Mouse (Mus musculus) heart, embryonic 10.5 days (tissue): Measurements from ENCODE around the gene Fam120b. TPM values are rescaled to one million over a fixed set of nuclear protein-coding genes. Genes with fewer than 3 reads are reported as not detected.

ENCODE experiments used
- DNase-seq: peaks from one replicate; pipeline ENCODE4 v3.0.0-alpha.2; 2017; ENCODE audit warnings: low spot score
- H3K27ac ChIP-seq: fragments of 300-500 bp; sonication (generic); 2 replicates; pipeline ENCODE4 v1.5.1; 2016; ENCODE audit warnings: mild to moderate bottlenecking
- H3K27me3 ChIP-seq: fragments of 300-500 bp; sonication (generic); 2 replicates; pipeline ENCODE4 v1.6.1; 2016; ENCODE audit warnings: mild to moderate bottlenecking; ENCODE audit not compliant: poor library complexity, insufficient read depth, severe bottlenecking
- H3K36me3 ChIP-seq: fragments of 300-500 bp; sonication (generic); 2 replicates; pipeline ENCODE4 v1.6.1; 2016; ENCODE audit warnings: mild to moderate bottlenecking, moderate library complexity
- H3K4me1 ChIP-seq: fragments of 300-500 bp; sonication (generic); 2 replicates; pipeline ENCODE4 v1.6.1; 2016; ENCODE audit warnings: mild to moderate bottlenecking
- H3K4me3 ChIP-seq: fragments of 300-500 bp; sonication (generic); 2 replicates; pipeline ENCODE4 v1.5.1; 2016; ENCODE audit warnings: mild to moderate bottlenecking, moderate library complexity
- H3K9me3 ChIP-seq: fragments of 300-500 bp; sonication (generic); 2 replicates; pipeline ENCODE4 v1.6.1; 2016; ENCODE audit warnings: mild to moderate bottlenecking, moderate library complexity
- WGBS: fragments of 180-500 bp; shearing (Covaris S2); methylation state at CpG from one replicate; pipeline ENCODE4 v1.1.7; 2016; 5-methylcytosine and 5-hydroxymethylcytosine counted together
- polyA plus RNA-seq: library from polyadenylated mRNA; unstranded; fragments of >200 nt; fragmentation: Nextera tagmentation; extraction: Ambion mirVana; gene quantifications from 2 replicates; pipeline ENCODE4 v1.2.1, GENCODE M21; 2016

Fam120b gene
- polyA plus RNA-seq, 1 experiment from 2014 or later = 20.0 TPM

DNA sequence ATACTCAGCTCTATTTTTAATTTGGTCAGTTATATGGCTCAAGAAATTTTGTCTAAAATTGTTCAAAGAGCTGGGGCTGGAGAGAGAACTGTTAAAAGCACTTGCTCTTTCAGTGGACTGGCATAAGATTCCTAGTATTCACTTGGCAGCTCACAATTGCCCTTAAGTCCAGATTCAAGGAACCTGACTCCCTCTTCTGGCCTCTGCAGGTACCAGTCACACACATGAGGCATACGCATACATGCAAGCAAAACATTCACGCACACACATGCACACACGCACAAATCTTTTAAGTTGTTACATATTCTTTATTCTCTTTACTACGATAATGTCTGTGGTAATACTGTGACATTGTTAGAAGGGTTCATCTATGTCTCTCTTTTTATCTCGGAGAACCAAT is 12.6 kb upstream of the Fam120b start:
- Histone ChIP-seq H3K27ac (no peak overlapping the region), H3K27me3 (peaks cover 57% of the 10 kb centered on the region), H3K4me3 (no peak overlapping the region), H3K36me3 (no peaks in the 10 kb centered on the region), H3K9me3 (no peaks in the 10 kb centered on the region), H3K4me1 (peaks cover 17% of the 10 kb centered on the region)
- 87% methylated on average over 5 of the region's 5 CpGs for WGBS
- no peak for DNase-seq

DNA sequence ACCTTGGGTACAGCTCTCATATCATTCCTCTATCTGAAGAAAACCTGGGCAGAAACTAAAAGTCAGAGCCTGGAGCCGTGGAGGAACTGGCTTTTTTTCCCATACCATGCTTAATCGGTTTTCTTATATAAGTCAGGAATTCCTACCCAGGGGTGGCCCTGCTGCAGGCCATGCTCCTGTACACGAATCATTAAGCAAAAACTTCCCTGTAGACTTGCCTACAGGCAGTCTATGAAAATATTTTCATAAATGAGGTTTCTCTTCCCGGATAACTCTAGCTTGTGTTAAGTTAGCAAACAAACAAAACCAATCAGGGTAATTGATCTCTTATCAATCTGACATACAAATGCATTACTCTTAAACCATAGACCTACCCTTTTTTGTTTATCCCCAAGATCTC is 7.1 kb upstream of the Fam120b start:
- WGBS = 75% methylated on average over 4 of the region's 4 CpGs
- Histone ChIP-seq H3K4me3 (no peak overlapping the region), H3K36me3 (no peaks in the 10 kb centered on the region), H3K27me3 (peaks cover 10% of the 10 kb centered on the region; the same call in 1 of the 2 replicates), H3K27ac (no peak overlapping the region), H3K4me1 (no peaks in the 10 kb centered on the region), H3K9me3 (no peaks in the 10 kb centered on the region)
- DNase-seq = no peak

DNA sequence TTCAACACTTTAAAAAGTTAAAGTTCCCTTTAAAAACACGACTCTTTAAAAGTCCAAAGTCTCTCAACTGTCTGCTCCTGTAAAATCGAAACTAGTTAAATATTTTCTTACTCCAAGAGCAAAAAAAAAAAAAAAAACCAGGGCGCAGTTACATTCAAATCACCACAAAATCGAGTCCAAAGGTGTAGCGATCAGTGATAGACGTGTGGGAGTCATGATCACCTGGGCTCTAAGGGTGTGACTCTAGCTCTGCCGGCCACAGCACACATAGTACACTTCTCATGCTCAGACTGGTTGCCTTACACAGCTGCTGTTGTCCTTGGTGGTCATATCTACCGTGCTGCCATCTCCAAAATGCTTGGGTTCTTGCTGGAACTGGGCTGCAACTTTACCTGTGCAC is 6.6 kb upstream of the Fam120b start:
- Histone ChIP-seq H3K4me3 (no peak overlapping the region), H3K27me3 (peaks cover 6% of the 10 kb centered on the region; the same call in 1 of the 2 replicates), H3K36me3 (no peaks in the 10 kb centered on the region), H3K9me3 (no peaks in the 10 kb centered on the region), H3K4me1 (no peaks in the 10 kb centered on the region), H3K27ac (no peak overlapping the region)
- DNase-seq = no peak
- WGBS = 76% methylated on average over 8 of the region's 8 CpGs

DNA sequence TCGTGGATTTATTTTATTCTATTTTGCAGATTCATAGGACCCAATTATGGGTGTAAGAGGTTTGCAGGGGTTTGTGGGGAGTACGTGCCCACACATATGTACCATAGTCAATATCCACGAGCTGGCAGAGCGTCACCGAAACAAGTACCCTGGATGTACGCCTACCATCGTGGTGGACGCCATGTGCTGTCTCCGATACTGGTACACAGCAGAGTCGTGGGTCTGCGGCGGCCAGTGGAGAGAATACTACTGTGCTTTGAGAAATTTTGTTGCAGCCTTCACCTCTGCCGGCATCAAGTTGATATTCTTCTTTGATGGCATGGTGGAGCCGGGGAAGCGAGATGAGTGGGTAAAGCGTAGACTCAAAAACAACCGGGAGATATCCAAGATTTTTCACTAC is 5.7 kb downstream of the Fam120b start:
- peaks cover 44% of the 10 kb centered on the region for H3K36me3 ChIP-seq
- DNase-seq = no peak
- no peaks in the 10 kb centered on the region for H3K9me3 ChIP-seq
- no peak overlapping the region for H3K4me3 ChIP-seq
- 91% methylated on average over 17 of the region's 17 CpGs for WGBS
- H3K27me3 ChIP-seq = no peaks in the 10 kb centered on the region
- no peak overlapping the region for H3K27ac ChIP-seq
- peaks cover 8% of the 10 kb centered on the region for H3K4me1 ChIP-seq

DNA sequence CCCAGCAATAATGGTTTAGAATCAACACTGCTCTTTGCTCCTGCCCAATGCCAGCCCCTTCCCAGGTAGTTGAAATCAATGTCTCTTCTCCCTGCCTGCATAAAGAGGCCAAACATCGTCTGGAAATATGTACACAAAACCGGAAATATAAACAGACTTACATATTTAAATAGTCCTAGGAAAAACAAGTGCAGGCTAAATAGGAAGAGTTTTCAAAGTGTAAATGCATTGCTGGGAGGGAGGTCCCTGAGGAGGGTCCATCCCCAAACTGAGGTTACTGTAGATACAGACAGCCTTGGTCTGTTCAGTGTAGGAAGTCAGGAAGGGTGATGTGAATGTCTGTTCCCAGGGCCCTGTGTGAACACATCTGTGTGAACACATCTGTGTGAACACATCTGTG is 10.6 kb downstream of the Fam120b start:
- DNase-seq = no peak
- Histone ChIP-seq H3K36me3 (peaks cover 89% of the 10 kb centered on the region), H3K4me1 (no peaks in the 10 kb centered on the region), H3K27ac (no peak overlapping the region), H3K4me3 (no peak overlapping the region), H3K27me3 (no peaks in the 10 kb centered on the region), H3K9me3 (no peaks in the 10 kb centered on the region)
- 87% methylated on average over 2 of the region's 2 CpGs for WGBS

DNA sequence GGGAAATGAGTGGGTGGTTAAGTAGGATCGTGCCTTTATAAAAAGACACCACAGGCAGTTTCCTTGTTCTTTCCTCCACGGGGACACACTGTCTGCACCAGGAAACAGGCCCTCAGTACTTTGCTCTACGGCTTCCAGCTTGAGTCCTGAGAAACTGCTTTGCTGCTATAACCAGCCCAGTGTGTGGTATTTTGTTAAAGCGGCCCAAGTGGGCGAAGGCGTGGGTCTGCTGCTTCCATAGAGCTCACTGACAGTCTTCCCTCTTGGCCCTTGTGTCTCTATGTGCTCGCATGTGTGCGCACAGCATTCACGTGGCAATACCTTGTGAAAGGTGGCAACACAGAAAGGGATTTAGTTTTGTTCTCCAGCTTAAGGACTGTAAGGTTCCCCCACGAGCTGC is 13.3 kb downstream of the Fam120b start:
- peak; percentile 50 for DNase-seq
- H3K4me1 ChIP-seq = no peaks in the 10 kb centered on the region
- no peak overlapping the region for H3K4me3 ChIP-seq
- 86% methylated on average over 10 of the region's 10 CpGs for WGBS
- H3K9me3 ChIP-seq = no peaks in the 10 kb centered on the region
- peaks cover 75% of the 10 kb centered on the region for H3K36me3 ChIP-seq
- no peak overlapping the region for H3K27ac ChIP-seq
- no peaks in the 10 kb centered on the region for H3K27me3 ChIP-seq

DNA sequence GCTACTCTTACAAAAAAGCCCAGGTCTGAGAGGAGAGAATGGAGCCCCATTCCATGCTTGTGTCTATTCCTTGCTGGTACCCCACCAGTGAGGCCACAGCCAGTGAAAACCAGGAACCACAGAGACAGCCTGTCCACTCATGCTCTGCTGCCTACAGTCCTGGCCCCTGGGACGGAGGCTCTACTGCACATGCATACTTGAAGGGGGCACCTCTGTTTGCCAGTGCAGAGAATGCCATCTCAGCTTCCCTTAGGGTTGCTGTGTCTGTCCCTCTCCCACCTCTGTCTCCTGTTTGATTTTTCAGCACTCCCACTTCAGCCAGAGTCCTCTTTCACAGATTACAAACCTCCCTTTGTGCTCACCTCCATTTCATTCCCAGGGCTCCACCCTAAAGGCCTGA is 14.9 kb downstream of the Fam120b start:
- no peak for DNase-seq
- no peaks in the 10 kb centered on the region for H3K27me3 ChIP-seq
- 95% methylated on average over 1 of the region's 1 CpGs for WGBS
- no peaks in the 10 kb centered on the region for H3K9me3 ChIP-seq
- H3K4me3 ChIP-seq = no peak overlapping the region
- no peaks in the 10 kb centered on the region for H3K4me1 ChIP-seq
- peaks cover 79% of the 10 kb centered on the region for H3K36me3 ChIP-seq
- H3K27ac ChIP-seq = no peak overlapping the region

DNA sequence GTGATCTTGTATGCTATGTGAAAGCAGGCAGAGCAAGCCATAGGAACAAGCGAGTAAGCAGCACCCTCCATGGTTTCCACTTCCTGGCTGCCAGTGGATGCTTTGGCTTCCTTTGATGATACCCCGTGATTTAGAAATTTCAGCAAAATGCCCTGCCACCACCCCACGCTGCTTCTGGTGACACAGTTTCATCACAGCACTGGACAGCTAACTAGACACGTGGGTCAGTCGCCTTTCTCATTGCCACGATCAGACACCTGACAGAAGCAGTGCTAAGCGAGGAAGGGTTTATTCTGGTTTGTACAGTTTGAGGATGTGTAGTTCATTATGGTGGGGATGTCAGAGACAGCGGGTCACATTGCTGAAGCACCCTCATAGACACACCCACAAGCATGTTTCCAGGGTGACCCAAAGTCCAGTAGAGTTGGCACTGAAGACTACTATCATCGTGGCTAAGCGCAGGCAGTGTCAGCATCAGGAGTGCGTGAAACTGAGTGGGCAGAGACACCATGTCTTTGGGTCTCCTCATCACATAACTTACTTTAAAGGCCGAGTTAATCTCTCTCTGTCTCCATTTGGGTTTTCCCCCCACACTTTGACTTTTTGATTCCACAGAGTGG is 20.7 kb downstream of the Fam120b start:
- Histone ChIP-seq H3K36me3 (peaks cover 70% of the 10 kb centered on the region), H3K4me1 (no peaks in the 10 kb centered on the region), H3K27ac (no peak overlapping the region), H3K4me3 (no peak overlapping the region), H3K27me3 (no peaks in the 10 kb centered on the region), H3K9me3 (no peaks in the 10 kb centered on the region)
- WGBS = 88% methylated on average over 12 of the region's 12 CpGs
- peak; percentile 73 for DNase-seq

DNA sequence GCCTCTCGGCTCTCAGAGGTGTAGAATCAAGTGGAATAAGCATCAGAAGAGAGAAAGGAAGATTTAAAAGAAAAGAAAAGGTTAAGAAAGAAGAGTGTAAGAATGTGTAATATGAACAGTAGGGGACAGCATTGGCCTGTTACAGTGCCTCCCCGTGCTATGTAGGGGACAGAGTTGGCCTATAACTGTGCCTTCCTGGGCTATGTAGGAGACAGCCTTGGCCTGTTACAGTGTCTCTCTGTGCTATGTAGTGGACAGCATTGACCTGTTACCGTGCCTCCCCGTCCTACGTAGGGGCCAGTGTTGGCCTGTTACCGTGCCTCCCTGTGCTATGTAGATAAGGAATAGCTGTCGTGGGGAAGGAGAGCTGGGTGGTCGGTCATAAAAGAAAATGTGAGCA is 23.5 kb downstream of the Fam120b start:
- Histone ChIP-seq H3K9me3 (0 out of 2 replicates have a peak, but pooled peaks cover 2% of the 10 kb centered on the region), H3K27ac (no peak overlapping the region), H3K27me3 (no peaks in the 10 kb centered on the region), H3K4me1 (no peaks in the 10 kb centered on the region), H3K4me3 (no peak overlapping the region), H3K36me3 (peaks cover 82% of the 10 kb centered on the region)
- WGBS = 68% methylated on average over 8 of the region's 8 CpGs
- peak; percentile 70 for DNase-seq

DNA sequence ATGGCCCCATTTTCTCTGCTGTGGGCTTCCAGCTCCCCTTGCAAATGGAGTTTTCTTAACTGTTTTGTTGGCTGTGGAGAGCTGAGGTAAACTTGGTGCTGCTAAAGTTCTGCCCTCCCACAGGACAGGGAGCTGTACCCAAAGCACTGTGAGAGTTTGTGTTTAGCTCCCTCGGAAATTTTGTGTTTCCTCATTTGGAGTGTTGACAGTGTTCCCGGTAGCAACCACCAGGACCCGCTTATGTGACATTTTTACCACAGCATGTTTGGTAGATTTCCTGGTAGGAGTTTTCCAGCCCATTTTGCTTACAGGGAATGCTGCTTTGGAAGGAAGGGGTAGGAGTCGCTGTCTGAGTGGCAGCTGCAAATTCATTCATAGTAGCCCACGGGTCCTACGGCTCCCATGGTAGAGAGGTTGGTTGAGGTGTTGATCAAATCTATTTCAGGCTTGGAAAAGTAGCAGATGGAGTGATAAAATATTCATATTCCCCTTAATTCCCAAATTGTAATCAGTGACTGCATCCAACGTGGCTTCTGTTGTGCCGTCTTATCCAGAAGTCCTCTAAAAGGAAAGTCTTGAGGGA is 24.1 kb downstream of the Fam120b start:
- Histone ChIP-seq H3K36me3 (peaks cover 82% of the 10 kb centered on the region), H3K27ac (no peak overlapping the region), H3K4me1 (no peaks in the 10 kb centered on the region), H3K4me3 (no peak overlapping the region), H3K27me3 (no peaks in the 10 kb centered on the region), H3K9me3 (0 out of 2 replicates have a peak, but pooled peaks cover 2% of the 10 kb centered on the region)
- WGBS = 88% methylated on average over 8 of the region's 8 CpGs
- peak; percentile 56 for DNase-seq

DNA sequence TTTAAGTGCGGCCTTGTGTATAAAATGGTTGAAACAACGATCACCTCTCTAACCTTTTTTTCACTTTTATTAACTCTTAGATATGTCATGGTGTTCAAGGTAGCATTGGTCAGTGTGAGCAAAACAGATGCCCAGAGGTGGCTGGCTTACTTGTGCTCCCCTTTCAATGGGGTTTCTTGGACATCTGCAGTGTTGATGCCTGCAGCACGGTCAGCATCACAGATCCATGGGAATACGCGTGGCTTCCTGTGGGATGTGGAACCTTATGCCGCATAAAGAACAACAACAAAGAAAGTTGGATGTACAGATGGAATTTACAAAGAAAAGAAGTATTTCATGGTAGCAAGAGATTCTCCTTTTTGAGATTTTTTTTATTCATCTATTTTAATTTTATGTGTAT is 25.4 kb downstream of the Fam120b start:
- H3K9me3 ChIP-seq = 0 out of 2 replicates have a peak, but pooled peaks cover 2% of the 10 kb centered on the region
- no peak overlapping the region for H3K4me3 ChIP-seq
- peaks cover 81% of the 10 kb centered on the region for H3K36me3 ChIP-seq
- H3K27me3 ChIP-seq = no peaks in the 10 kb centered on the region
- no peak for DNase-seq
- no peak overlapping the region for H3K27ac ChIP-seq
- H3K4me1 ChIP-seq = no peaks in the 10 kb centered on the region
- WGBS = 95% methylated on average over 6 of the region's 6 CpGs

DNA sequence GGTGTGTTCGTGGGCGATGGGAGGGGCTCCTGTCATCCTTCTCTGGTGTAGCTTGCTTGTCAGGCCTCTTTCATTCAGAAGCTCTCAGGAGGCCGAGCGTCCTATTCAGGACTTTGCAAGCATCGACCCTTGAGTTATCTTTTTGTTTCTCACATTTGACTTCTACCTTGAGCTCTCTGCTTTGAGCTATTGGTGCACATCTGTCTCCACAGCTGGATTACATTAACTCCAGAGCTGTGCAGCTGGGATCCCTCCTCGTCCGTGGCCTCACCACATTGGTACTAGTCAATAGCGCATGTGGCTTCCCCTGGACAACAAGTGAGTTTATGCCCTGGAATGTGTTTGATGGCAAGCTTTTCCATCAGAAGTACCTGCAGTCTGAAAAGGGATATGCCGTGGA is 26.7 kb downstream of the Fam120b start:
- Histone ChIP-seq H3K27me3 (no peaks in the 10 kb centered on the region), H3K4me1 (no peaks in the 10 kb centered on the region), H3K9me3 (0 out of 2 replicates have a peak, but pooled peaks cover 2% of the 10 kb centered on the region), H3K36me3 (peaks cover 80% of the 10 kb centered on the region), H3K27ac (no peak overlapping the region), H3K4me3 (no peak overlapping the region)
- 85% methylated on average over 9 of the region's 9 CpGs for WGBS
- peak; percentile 54 for DNase-seq

DNA sequence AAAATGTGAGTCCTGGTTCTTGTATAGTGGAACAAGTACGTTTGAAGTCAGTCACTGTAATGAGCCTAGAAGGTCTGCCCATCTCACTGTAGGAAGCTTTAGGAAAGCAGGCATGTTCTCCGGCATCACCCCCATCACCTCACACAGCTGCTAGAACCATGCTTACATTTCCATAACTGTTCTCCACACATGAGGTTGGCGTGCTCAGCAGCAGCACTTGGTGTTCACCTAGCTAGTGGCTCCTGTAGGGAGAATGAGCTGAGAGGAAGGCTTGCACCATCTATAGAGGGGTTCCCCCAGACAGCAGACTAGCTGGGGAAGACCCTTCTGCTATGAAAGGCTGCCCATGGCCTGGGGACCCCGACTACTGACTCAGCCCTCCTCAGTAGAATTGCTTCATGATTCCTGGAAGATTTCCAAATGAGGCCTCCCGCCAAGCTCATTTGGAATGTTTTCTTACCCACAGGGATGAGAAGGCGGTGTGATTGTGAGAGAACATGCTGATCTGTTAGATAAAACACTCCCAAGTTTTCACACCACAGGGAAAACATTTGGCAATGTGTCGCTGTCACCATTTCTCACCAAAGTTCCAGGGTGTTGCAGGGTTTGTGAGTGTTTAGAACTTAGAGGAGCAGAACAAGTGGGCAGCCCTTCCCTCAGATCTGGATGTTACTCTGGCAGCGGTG is 27.2 kb downstream of the Fam120b start:
- no peaks in the 10 kb centered on the region for H3K27me3 ChIP-seq
- H3K4me1 ChIP-seq = no peaks in the 10 kb centered on the region
- 59% methylated on average over 8 of the region's 8 CpGs for WGBS
- 0 out of 2 replicates have a peak, but pooled peaks cover 2% of the 10 kb centered on the region for H3K9me3 ChIP-seq
- DNase-seq = peak; percentile 53
- H3K36me3 ChIP-seq = peaks cover 80% of the 10 kb centered on the region
- no peak overlapping the region for H3K4me3 ChIP-seq
- no peak overlapping the region for H3K27ac ChIP-seq
